8 mouse cellular contexts compared by ENCODE assay signal in genomic region chr9:41860681-41861080, GRCm38 (mm10).
DNase-seq lines count a peak whose midpoint lies in the region; ATAC-seq lines count a peak whose summit lies in the region.

No protein-coding gene starts in this region.

- H3K36me3 ChIP-seq in hindbrain, embryonic 14.5 days (replicated peaks; ENCODE audit: control insufficient read depth, insufficient read depth), result no peaks in the 10 kb centered on the region
- H3K36me3 ChIP-seq in midbrain, embryonic 10.5 days, result no peaks in the 10 kb centered on the region
- no peaks in the 10 kb centered on the region for H3K36me3 ChIP-seq in stomach, embryonic 14.5 days (ENCODE audit: control insufficient read depth, insufficient read depth, low read length)

- 15% methylated on average over 4 of the region's 4 CpGs for WGBS in hindbrain, embryonic 14.5 days
- 54% methylated on average over 4 of the region's 4 CpGs for WGBS in midbrain, embryonic 10.5 days
- 0% methylated on average over 4 of the region's 4 CpGs for WGBS in stomach, embryonic 14.5 days

- peaks cover 40% of the 10 kb centered on the region for H3K4me1 ChIP-seq in hindbrain, embryonic 14.5 days (replicated peaks; ENCODE audit: control insufficient read depth, insufficient read depth, low read length)
- H3K4me1 ChIP-seq in midbrain, embryonic 10.5 days, result peaks cover 15% of the 10 kb centered on the region
- H3K4me1 ChIP-seq in stomach, embryonic 14.5 days (ENCODE audit: control insufficient read depth, insufficient read depth, low read length), result peaks cover 30% of the 10 kb centered on the region

- H3K4me2 ChIP-seq in hindbrain, embryonic 14.5 days (replicated peaks), result no peak overlapping the region
- peak overlapping the region; percentile 19; the same call in 1 of the 2 replicates for H3K4me2 ChIP-seq in stomach, embryonic 14.5 days (replicated peaks; ENCODE audit: low read depth, low read length)

- no peaks in the 10 kb centered on the region for H3K27me3 ChIP-seq in hindbrain, embryonic 14.5 days (ENCODE audit: control insufficient read depth, insufficient read depth, low read length)
- no peaks in the 10 kb centered on the region for H3K27me3 ChIP-seq in midbrain, embryonic 10.5 days (ENCODE audit: low read depth, poor library complexity, severe bottlenecking)
- no peaks in the 10 kb centered on the region for H3K27me3 ChIP-seq in stomach, embryonic 14.5 days (ENCODE audit: control insufficient read depth, insufficient read depth, low read length)

- H3K4me3 ChIP-seq in hindbrain, embryonic 14.5 days (replicated peaks; ENCODE audit: low read length), result no peak overlapping the region
- no peak overlapping the region for H3K4me3 ChIP-seq in midbrain, embryonic 10.5 days
- H3K4me3 ChIP-seq in stomach, embryonic 14.5 days (ENCODE audit: low read depth, low read length), result no peak overlapping the region

- DNase-seq in ES-CJ7 (ENCODE audit: low read depth, low spot score), result peak; percentile 23
- peak; percentile 78 for DNase-seq in adrenal gland, postnatal 10 days
- peak; percentile 33 to 68 for DNase-seq in frontal cortex, adult 2 months (ENCODE audit: extremely low spot score in 1 of 2, low spot score in 1 of 2)
- DNase-seq in hindbrain, embryonic 14.5 days (ENCODE audit: low spot score), result peak; percentile 76
- peak; percentile 17 to 44 for DNase-seq in layer of hippocampus, postnatal 36 days
- peak; percentile 37 for DNase-seq in midbrain, embryonic 10.5 days (ENCODE audit: low spot score)
- DNase-seq in thymus, postnatal 25 days, result no peak

- no peak overlapping the region for H3K9ac ChIP-seq in hindbrain, embryonic 14.5 days
- no peak overlapping the region for H3K9ac ChIP-seq in stomach, embryonic 14.5 days (replicated peaks; ENCODE audit: low read depth, low read length)

- H3K27ac ChIP-seq in hindbrain, embryonic 14.5 days, result peak overlapping the region; percentile 82
- peak overlapping the region; percentile 74 for H3K27ac ChIP-seq in midbrain, embryonic 10.5 days (replicated peaks)
- H3K27ac ChIP-seq in stomach, embryonic 14.5 days (ENCODE audit: low read length), result peak overlapping the region; percentile 92

- no peaks in the 10 kb centered on the region for H3K9me3 ChIP-seq in hindbrain, embryonic 14.5 days (ENCODE audit: control insufficient read depth, low read length)
- no peaks in the 10 kb centered on the region for H3K9me3 ChIP-seq in midbrain, embryonic 10.5 days (replicated peaks)
- no peaks in the 10 kb centered on the region for H3K9me3 ChIP-seq in stomach, embryonic 14.5 days (ENCODE audit: control insufficient read depth, low read depth, low read length)

- ATAC-seq in hindbrain, embryonic 14.5 days (ENCODE audit: low FRiP score), result peak; percentile 87
- ATAC-seq in stomach, embryonic 14.5 days (ENCODE audit: insufficient number of reproducible peaks, insufficient read depth, low FRiP score, low read depth), result peak; percentile 95
